Mouse (Mus musculus): ENCODE data around the gene Tmigd1. TPM values are rescaled to one million over a fixed set of nuclear protein-coding genes. Genes with fewer than 3 reads are reported as not detected.

The Tmigd1 gene
- polyA plus RNA-seq, 1 experiment, result 0.74 TPM

Other genes with a start within 250 kb of the Tmigd1 start
- not detected in 2 replicates for gene Bhlha9, start 229.7 kb upstream of the Tmigd1 start, polyA plus RNA-seq (2012; rRNA removed)
- 1.4 and 1.6 TPM in 2 replicates for gene Trarg1, start 222.4 kb upstream of the Tmigd1 start, polyA plus RNA-seq (2012; rRNA removed)
- 22.4 and 24.0 TPM in 2 replicates for gene Gosr1, start 138.6 kb upstream of the Tmigd1 start, polyA plus RNA-seq (2012; rRNA removed)
- gene Cpd, start 55.1 kb upstream of the Tmigd1 start, polyA plus RNA-seq (2012; rRNA removed), result 36.3 and 41.4 TPM in 2 replicates
- gene Blmh, start 22.6 kb downstream of the Tmigd1 start, polyA plus RNA-seq (2012; rRNA removed), result 25.8 and 34.6 TPM in 2 replicates
- 0.87 and 0.91 TPM in 2 replicates for gene Slc6a4, start 96.4 kb downstream of the Tmigd1 start, polyA plus RNA-seq (2012; rRNA removed)
- 6.6 and 12.4 TPM in 2 replicates for gene Nsrp1, start 176.3 kb downstream of the Tmigd1 start, polyA plus RNA-seq (2012; rRNA removed)

All from urinary bladder, adult 2 months (tissue).